9 mouse cellular contexts compared by ENCODE assay signal in the genomic region with DNA sequence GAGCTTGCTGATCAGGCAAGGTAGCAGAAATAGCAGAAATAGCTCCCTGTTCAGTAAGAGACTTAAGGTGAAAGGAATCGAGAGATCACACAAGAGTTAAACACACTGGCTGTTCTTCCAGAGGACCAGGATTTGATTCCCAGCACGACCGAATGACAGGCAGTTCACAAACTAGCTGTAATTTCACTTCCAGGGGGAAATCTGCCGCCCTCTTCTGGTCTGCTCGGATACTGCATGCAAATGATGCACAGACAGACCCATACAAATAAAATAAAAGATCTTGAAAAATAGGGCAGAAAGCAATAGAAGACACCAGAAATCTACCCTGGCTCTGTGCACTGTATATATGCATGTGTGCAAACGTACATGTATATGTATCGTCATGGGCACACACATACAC. TPM values are rescaled to one million over a fixed set of nuclear protein-coding genes. Genes with fewer than 3 reads are reported as not detected.
DNase-seq lines count a peak whose midpoint lies in the region; ATAC-seq and TF ChIP-seq lines count a peak whose summit lies in the region.
"Had no signal": no experiment of that assay in that cellular context is flagged by ENCODE, and none has a peak within 500 bp of the region (broad histone marks: within the 10 kb centered on the region; RNA-seq: fewer than 3 reads in every experiment).

No protein-coding gene starts in this region.

- no peaks in the 10 kb centered on the region for H3K27me3 ChIP-seq in forebrain, postnatal 0 days (ENCODE audit: insufficient read depth, low read length)
- H3K27me3 ChIP-seq in forebrain, embryonic 15.5 days: no peaks in the 10 kb centered on the region
- H3K27me3 ChIP-seq: heart, embryonic 12.5 days had no signal

- no peak for DNase-seq in forebrain, postnatal 0 days
- peak; percentile 31 for DNase-seq in lung, adult 2 months
- no peak for DNase-seq in lung, postnatal 25 days (ENCODE audit: low spot score)
- DNase-seq in spleen, postnatal 36 days (ENCODE audit: low spot score in 2 of 2): peak; percentile 16 to 20
- DNase-seq in right cerebral cortex, postnatal 25 days: no peak
- DNase-seq in cerebellum, adult 8-10 months: no peak

- no peaks in the 10 kb centered on the region; the same call in 1 of the 2 replicates for H3K4me1 ChIP-seq in forebrain, postnatal 0 days (ENCODE audit: insufficient read depth)
- H3K4me1 ChIP-seq in forebrain, embryonic 15.5 days: peaks cover 17% of the 10 kb centered on the region
- no peaks in the 10 kb centered on the region; the same call in 1 of the 2 replicates for H3K4me1 ChIP-seq in lung, adult 2 months (ENCODE audit: control insufficient read depth, insufficient read depth, low read length)
- H3K4me1 ChIP-seq in bone marrow macrophage, adult 2 months (ENCODE audit: control insufficient read depth, insufficient read depth, low read length): peaks cover 6% of the 10 kb centered on the region; the same call in 1 of the 2 replicates

- no peak for TF ChIP-seq POLR2A in lung, adult 2 months (IDR thresholded peaks at IDR 0.05; ENCODE audit: borderline replicate concordance, extremely low read depth, low read depth, low read length)
- TF ChIP-seq POLR2A in bone marrow macrophage, adult 2 months (IDR thresholded peaks at IDR 0.05; ENCODE audit: borderline replicate concordance, low read depth, low read length): no peak

- peak; percentile 45; the same call in 1 of the 2 replicates for TF ChIP-seq CTCF in forebrain, postnatal 0 days (IDR thresholded peaks at IDR 0.05; ENCODE audit: low read depth)
- peak; percentile 35; the same call in 1 of the 2 replicates for TF ChIP-seq CTCF in lung, adult 2 months (IDR thresholded peaks at IDR 0.05; ENCODE audit: insufficient read depth, low read length)
- TF ChIP-seq CTCF in bone marrow macrophage, adult 2 months (IDR thresholded peaks at IDR 0.05; ENCODE audit: low read depth, low read length): peak; percentile 33; the same call in 1 of the 2 replicates

- no peak for ATAC-seq in forebrain, postnatal 0 days
- no peak for ATAC-seq in forebrain, embryonic 15.5 days (replicated peaks)

- no peak overlapping the region for H3K27ac ChIP-seq in forebrain, postnatal 0 days (ENCODE audit: low read depth, low read length)
- no peak overlapping the region for H3K27ac ChIP-seq in forebrain, embryonic 15.5 days (replicated peaks)
- H3K27ac ChIP-seq in bone marrow macrophage, adult 2 months (ENCODE audit: insufficient read depth, low read depth, low read length): no peak overlapping the region

- H3K9ac ChIP-seq in forebrain, postnatal 0 days: no peak overlapping the region
- no peak overlapping the region for H3K9ac ChIP-seq in forebrain, embryonic 15.5 days (replicated peaks)
- H3K9ac ChIP-seq: heart, embryonic 12.5 days had no signal

- no peak overlapping the region for H3K4me3 ChIP-seq in forebrain, postnatal 0 days (ENCODE audit: low read depth, low read length)
- no peak overlapping the region for H3K4me3 ChIP-seq in forebrain, embryonic 15.5 days
- H3K4me3 ChIP-seq in lung, adult 2 months (replicated peaks; ENCODE audit: extremely low read depth, low read depth, low read length): no peak overlapping the region
- H3K4me3 ChIP-seq in bone marrow macrophage, adult 2 months (ENCODE audit: insufficient read depth, low read length): no peak overlapping the region
- H3K4me3 ChIP-seq: heart, embryonic 12.5 days had no signal

- 52% methylated on average over 7 of the region's 7 CpGs for WGBS in forebrain, postnatal 0 days
- 53% methylated on average over 7 of the region's 7 CpGs for WGBS in forebrain, embryonic 15.5 days
- WGBS in lung, adult 2 months: 52% methylated on average over 7 of the region's 7 CpGs

- no peaks in the 10 kb centered on the region for H3K36me3 ChIP-seq in forebrain, postnatal 0 days (ENCODE audit: insufficient read depth)
- no peaks in the 10 kb centered on the region for H3K36me3 ChIP-seq in forebrain, embryonic 15.5 days
- H3K36me3 ChIP-seq: heart, embryonic 12.5 days had no signal

- no peak overlapping the region for H3K4me2 ChIP-seq in forebrain, postnatal 0 days (ENCODE audit: low read depth)
- no peak overlapping the region for H3K4me2 ChIP-seq in forebrain, embryonic 15.5 days (replicated peaks)
- H3K4me2 ChIP-seq: heart, embryonic 12.5 days had no signal

- H3K9me3 ChIP-seq in forebrain, postnatal 0 days (ENCODE audit: low read length): no peaks in the 10 kb centered on the region
- no peaks in the 10 kb centered on the region for H3K9me3 ChIP-seq in forebrain, embryonic 15.5 days
- H3K9me3 ChIP-seq: heart, embryonic 12.5 days had no signal

RNA-seq across cellular contexts. Expression of a gene that starts 2.3 kb away (rescaled TPM):
- 30.7 and 35.9 TPM in 2 replicates for total RNA-seq in forebrain, postnatal 0 days (2014; rRNA removed)
- polyA plus RNA-seq in forebrain, postnatal 0 days (2015; fragmentation: Nextera tagmentation; extraction: Ambion mirVana): 125 and 134 TPM in 2 replicates
- polyA plus RNA-seq in forebrain, embryonic 15.5 days (2015; fragmentation: Nextera tagmentation; extraction: Ambion mirVana): 116 and 124 TPM in 2 replicates
- polyA plus RNA-seq in lung, adult 2 months (2012; rRNA removed): 10.8 and 13.4 TPM in 2 replicates
- polyA plus RNA-seq in bone marrow macrophage, adult 2 months (2012; ENCODE audit: insufficient read depth, insufficient read length, missing spikeins): 37.3 and 44.9 TPM in 2 replicates

RNA-seq across cellular contexts. Expression of a gene that starts 22.6 kb away (rescaled TPM):
- 39.9 and 43.7 TPM in 2 replicates for total RNA-seq in forebrain, postnatal 0 days (2014; rRNA removed)
- 24.3 and 27.1 TPM in 2 replicates for polyA plus RNA-seq in forebrain, postnatal 0 days (2015; fragmentation: Nextera tagmentation; extraction: Ambion mirVana)
- 14.8 and 15.3 TPM in 2 replicates for polyA plus RNA-seq in forebrain, embryonic 15.5 days (2015; fragmentation: Nextera tagmentation; extraction: Ambion mirVana)
- polyA plus RNA-seq in lung, adult 2 months (2012; rRNA removed): 1.5 and 2.0 TPM in 2 replicates
- polyA plus RNA-seq in bone marrow macrophage, adult 2 months (2012; ENCODE audit: insufficient read depth, insufficient read length, missing spikeins): not detected in 2 replicates

RNA-seq across cellular contexts. Expression of a gene that starts 47.4 kb away (rescaled TPM):
- 221 and 299 TPM in 2 replicates for total RNA-seq in forebrain, postnatal 0 days (2014; rRNA removed)
- 377 and 441 TPM in 2 replicates for polyA plus RNA-seq in forebrain, postnatal 0 days (2015; fragmentation: Nextera tagmentation; extraction: Ambion mirVana)
- 336 and 351 TPM in 2 replicates for polyA plus RNA-seq in forebrain, embryonic 15.5 days (2015; fragmentation: Nextera tagmentation; extraction: Ambion mirVana)
- 203 and 217 TPM in 2 replicates for polyA plus RNA-seq in lung, adult 2 months (2012; rRNA removed)
- polyA plus RNA-seq in bone marrow macrophage, adult 2 months (2012; ENCODE audit: insufficient read depth, insufficient read length, missing spikeins): 146 and 149 TPM in 2 replicates

Comparison
In these comparisons a context has a peak if more than half of its experiments do, and no peak if none do; other contexts are left out.
1. DNase-seq: peak in lung, adult 2 months (single experiment) and spleen, postnatal 36 days (2 of 2); none in forebrain, postnatal 0 days (single experiment), lung, postnatal 25 days (single experiment), right cerebral cortex, postnatal 25 days (single experiment) and cerebellum, adult 8-10 months (single experiment).
2. Peak in every context shown above with its lines, with median percentiles within 50 percentile points of each other: CTCF ChIP-seq.